Mouse (Mus musculus): ENCODE results near the gene Tmem131. TPM values are rescaled to one million over a fixed set of nuclear protein-coding genes. Genes with fewer than 3 reads are reported as not detected.

Gene Tmem131
- total and polyA plus RNA-seq, 2 experiments from 2014 or later, result 3.9 to 10.1 TPM

DNA sequence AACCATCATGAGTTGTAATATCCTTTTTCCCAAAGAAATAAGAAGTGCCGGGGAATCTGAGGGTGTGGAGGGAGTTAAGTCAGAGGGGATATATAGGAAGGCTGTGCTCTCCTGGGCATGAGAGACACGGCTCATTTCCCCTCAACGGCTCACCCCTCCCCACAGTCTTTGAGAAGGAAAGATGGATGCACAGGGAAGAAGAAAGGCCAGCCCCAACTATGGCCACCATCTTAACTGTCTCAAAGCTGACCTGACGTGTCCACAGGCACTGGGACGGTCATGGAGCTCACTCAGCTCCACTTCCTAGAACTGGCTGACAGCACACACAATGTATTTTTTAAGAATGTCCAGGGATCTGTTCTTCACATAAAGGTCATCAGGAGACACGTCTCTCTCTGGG lies 91.4 kb downstream of the Tmem131 start:
- Histone ChIP-seq H3K9ac (replicated peaks; ENCODE audit: low read depth, low read length) (no peak overlapping the region), H3K36me3 (replicated peaks; ENCODE audit: control insufficient read depth, insufficient read depth, low read length) (peaks cover 8% of the 10 kb centered on the region; the same call in 1 of the 2 replicates), H3K9me3 (replicated peaks; ENCODE audit: control insufficient read depth, low read length) (no peaks in the 10 kb centered on the region), H3K4me2 (ENCODE audit: low read depth, low read length) (no peak overlapping the region), H3K27me3 (ENCODE audit: control insufficient read depth, insufficient read depth, low read length) (no peaks in the 10 kb centered on the region), H3K4me1 (ENCODE audit: control insufficient read depth, insufficient read depth) (peaks cover 4% of the 10 kb centered on the region; the same call in 1 of the 2 replicates), H3K27ac (ENCODE audit: low read depth) (no peak overlapping the region), H3K4me3 (ENCODE audit: low read depth, low read length) (no peak overlapping the region)
- DNase-seq (ENCODE audit: low spot score) (no peak), ATAC-seq (ENCODE audit: insufficient read depth, low read depth) (no peak)
- 67% methylated on average over 6 of the region's 6 CpGs for WGBS
- TF ChIP-seq EP300 (IDR thresholded peaks at IDR 0.05; ENCODE audit: low read depth), result no peak
- TF ChIP-seq CTCF (IDR thresholded peaks at IDR 0.05; ENCODE audit: low read depth), result no peak

DNA sequence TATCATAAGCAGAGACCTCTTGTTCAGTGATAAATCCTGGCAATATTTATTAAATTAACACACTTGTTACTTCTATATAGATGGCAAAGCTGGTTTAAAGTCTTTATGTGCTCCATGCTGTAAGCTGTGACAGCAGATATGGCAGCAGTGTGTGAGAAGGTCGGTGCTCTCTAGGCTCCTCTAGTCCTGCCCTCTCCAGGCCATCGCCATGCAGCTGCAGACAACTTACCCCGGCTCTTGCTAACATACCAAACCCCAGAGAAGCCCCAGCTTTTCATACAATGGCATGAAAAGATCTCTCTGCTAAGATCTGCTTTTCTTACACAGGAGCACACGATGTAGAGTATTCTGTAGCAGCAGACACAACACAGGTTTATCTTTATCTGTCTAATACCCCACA lies 92.1 kb downstream of the Tmem131 start:
- ATAC-seq (ENCODE audit: insufficient read depth, low read depth), result no peak
- H3K9ac ChIP-seq (replicated peaks; ENCODE audit: low read depth, low read length), result no peak overlapping the region
- no peak overlapping the region for H3K4me3 ChIP-seq (ENCODE audit: low read depth, low read length)
- H3K27ac ChIP-seq (ENCODE audit: low read depth), result no peak overlapping the region
- 72% methylated on average over 4 of the region's 4 CpGs for WGBS
- no peak for DNase-seq (ENCODE audit: low spot score)
- TF ChIP-seq EP300 (IDR thresholded peaks at IDR 0.05; ENCODE audit: low read depth) (no peak), CTCF (IDR thresholded peaks at IDR 0.05; ENCODE audit: low read depth) (no peak)
- no peak overlapping the region for H3K4me2 ChIP-seq (ENCODE audit: low read depth, low read length)
- H3K36me3 ChIP-seq (replicated peaks; ENCODE audit: control insufficient read depth, insufficient read depth, low read length), result peaks cover 10% of the 10 kb centered on the region
- H3K9me3 ChIP-seq (replicated peaks; ENCODE audit: control insufficient read depth, low read length), result no peaks in the 10 kb centered on the region
- H3K27me3 ChIP-seq (ENCODE audit: control insufficient read depth, insufficient read depth, low read length), result no peaks in the 10 kb centered on the region
- peaks cover 4% of the 10 kb centered on the region; the same call in 1 of the 2 replicates for H3K4me1 ChIP-seq (ENCODE audit: control insufficient read depth, insufficient read depth)

DNA sequence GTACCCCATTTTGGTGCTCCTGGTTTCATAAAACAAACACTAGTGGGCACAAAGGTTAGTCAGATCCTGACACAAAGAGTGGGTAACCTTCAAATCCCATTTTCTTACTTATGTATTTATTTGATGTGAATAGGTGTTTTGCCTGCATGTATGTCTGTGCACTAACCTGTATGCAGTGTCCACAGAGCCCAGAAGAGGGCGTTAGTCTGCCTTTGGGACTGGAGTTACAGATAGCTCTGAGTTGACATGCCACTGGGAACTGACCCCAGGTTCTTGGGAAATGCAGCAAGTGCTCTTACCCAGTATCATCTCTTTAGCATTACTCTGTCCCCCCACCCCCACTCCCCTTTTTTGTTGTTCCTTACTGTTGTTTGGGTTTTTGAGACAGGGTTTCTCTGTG lies 95.4 kb downstream of the Tmem131 start:
- DNase-seq (ENCODE audit: low spot score), result no peak
- WGBS, result 96% methylated on average over 1 of the region's 1 CpGs
- TF ChIP-seq CTCF (IDR thresholded peaks at IDR 0.05; ENCODE audit: low read depth) (no peak), EP300 (IDR thresholded peaks at IDR 0.05; ENCODE audit: low read depth) (no peak)
- Histone ChIP-seq H3K27me3 (ENCODE audit: control insufficient read depth, insufficient read depth, low read length) (no peaks in the 10 kb centered on the region), H3K27ac (ENCODE audit: low read depth) (no peak overlapping the region), H3K36me3 (replicated peaks; ENCODE audit: control insufficient read depth, insufficient read depth, low read length) (peaks cover 6% of the 10 kb centered on the region; the same call in 1 of the 2 replicates), H3K9ac (replicated peaks; ENCODE audit: low read depth, low read length) (no peak overlapping the region), H3K9me3 (replicated peaks; ENCODE audit: control insufficient read depth, low read length) (no peaks in the 10 kb centered on the region), H3K4me3 (ENCODE audit: low read depth, low read length) (no peak overlapping the region), H3K4me2 (ENCODE audit: low read depth, low read length) (no peak overlapping the region), H3K4me1 (ENCODE audit: control insufficient read depth, insufficient read depth) (peaks cover 4% of the 10 kb centered on the region; the same call in 1 of the 2 replicates)
- no peak for ATAC-seq (ENCODE audit: insufficient read depth, low read depth)

DNA sequence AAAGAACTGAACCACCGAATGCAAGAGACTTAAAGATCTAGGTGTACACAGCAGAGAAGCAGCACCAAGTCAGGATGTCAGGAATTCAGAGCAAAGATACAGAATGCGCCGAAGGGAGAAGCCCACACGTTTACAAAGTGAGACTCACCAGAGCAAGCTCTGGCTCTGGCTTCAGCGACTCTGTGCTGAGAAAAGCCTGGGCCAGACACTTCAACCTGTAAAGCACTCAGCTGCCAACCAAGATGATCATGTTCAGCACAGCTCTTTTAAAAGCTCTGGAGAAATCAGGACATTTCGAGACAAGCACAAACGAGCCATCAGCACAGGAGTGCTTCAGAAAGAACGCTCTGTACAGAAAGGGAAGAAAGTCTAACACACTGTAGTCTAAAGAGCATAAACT lies 96.2 kb downstream of the Tmem131 start:
- Histone ChIP-seq H3K27me3 (ENCODE audit: control insufficient read depth, insufficient read depth, low read length) (no peaks in the 10 kb centered on the region), H3K4me3 (ENCODE audit: low read depth, low read length) (no peak overlapping the region), H3K4me2 (ENCODE audit: low read depth, low read length) (no peak overlapping the region), H3K9me3 (replicated peaks; ENCODE audit: control insufficient read depth, low read length) (no peaks in the 10 kb centered on the region), H3K4me1 (ENCODE audit: control insufficient read depth, insufficient read depth) (peaks cover 4% of the 10 kb centered on the region; the same call in 1 of the 2 replicates), H3K36me3 (replicated peaks; ENCODE audit: control insufficient read depth, insufficient read depth, low read length) (peaks cover 6% of the 10 kb centered on the region; the same call in 1 of the 2 replicates), H3K9ac (replicated peaks; ENCODE audit: low read depth, low read length) (no peak overlapping the region), H3K27ac (ENCODE audit: low read depth) (peak overlapping the region; percentile 38; the same call in 1 of the 2 replicates)
- WGBS, result 41% methylated on average over 8 of the region's 8 CpGs
- DNase-seq (ENCODE audit: low spot score) (no peak), ATAC-seq (ENCODE audit: insufficient read depth, low read depth) (no peak)
- TF ChIP-seq CTCF (IDR thresholded peaks at IDR 0.05; ENCODE audit: low read depth), result no peak
- TF ChIP-seq EP300 (IDR thresholded peaks at IDR 0.05; ENCODE audit: low read depth), result no peak

DNA sequence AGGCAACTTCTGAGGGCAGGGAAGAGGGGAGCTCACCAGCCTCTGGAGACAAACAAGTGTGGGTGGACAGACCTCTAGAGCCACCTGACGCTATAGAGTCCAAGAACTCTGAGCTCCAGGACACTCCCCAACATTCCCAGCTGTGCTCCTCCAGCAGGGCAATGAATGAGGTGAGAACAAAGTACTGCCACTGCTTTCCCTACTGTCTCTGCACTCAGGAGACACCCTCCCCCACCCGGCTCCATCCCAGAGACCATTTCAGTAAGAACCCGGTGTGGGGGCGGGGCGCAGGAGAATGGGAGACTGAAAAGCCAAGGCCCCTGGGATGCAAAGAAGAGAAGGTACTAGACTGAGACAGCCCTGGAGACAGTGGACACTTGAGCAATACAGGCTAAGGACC lies 98.4 kb downstream of the Tmem131 start:
- peaks cover 18% of the 10 kb centered on the region; the same call in 1 of the 2 replicates for H3K36me3 ChIP-seq (replicated peaks; ENCODE audit: control insufficient read depth, insufficient read depth, low read length)
- H3K4me2 ChIP-seq (ENCODE audit: low read depth, low read length), result no peak overlapping the region
- no peak overlapping the region for H3K9ac ChIP-seq (replicated peaks; ENCODE audit: low read depth, low read length)
- no peaks in the 10 kb centered on the region for H3K27me3 ChIP-seq (ENCODE audit: control insufficient read depth, insufficient read depth, low read length)
- DNase-seq (ENCODE audit: low spot score), result no peak
- 41% methylated on average over 5 of the region's 5 CpGs for WGBS
- H3K4me3 ChIP-seq (ENCODE audit: low read depth, low read length), result no peak overlapping the region
- peaks cover 4% of the 10 kb centered on the region; the same call in 1 of the 2 replicates for H3K4me1 ChIP-seq (ENCODE audit: control insufficient read depth, insufficient read depth)
- no peak for ATAC-seq (ENCODE audit: insufficient read depth, low read depth)
- no peaks in the 10 kb centered on the region for H3K9me3 ChIP-seq (replicated peaks; ENCODE audit: control insufficient read depth, low read length)
- no peak overlapping the region for H3K27ac ChIP-seq (ENCODE audit: low read depth)
- TF ChIP-seq EP300 (IDR thresholded peaks at IDR 0.05; ENCODE audit: low read depth), result no peak
- no peak for TF ChIP-seq CTCF (IDR thresholded peaks at IDR 0.05; ENCODE audit: low read depth)

DNA sequence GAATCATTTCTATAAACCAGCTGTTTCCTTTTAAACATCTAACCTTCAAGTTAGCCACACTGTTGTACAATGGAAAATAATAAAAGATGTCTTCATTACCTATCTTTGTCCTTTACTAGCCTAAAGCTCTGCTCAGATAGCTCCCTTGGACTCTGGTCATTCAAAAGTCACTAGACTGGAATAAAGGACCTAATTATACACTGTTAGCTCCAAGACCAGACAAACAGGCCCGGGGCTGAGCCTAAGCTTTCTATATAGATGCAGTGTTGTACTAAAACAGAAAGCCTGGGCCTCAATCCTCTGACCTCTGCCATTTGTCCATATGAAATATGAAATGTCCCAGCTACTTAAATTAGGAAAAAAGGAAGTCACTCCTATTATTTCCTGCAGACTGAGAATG lies 101.7 kb downstream of the Tmem131 start:
- Histone ChIP-seq H3K4me3 (ENCODE audit: low read depth, low read length) (no peak overlapping the region), H3K9me3 (replicated peaks; ENCODE audit: control insufficient read depth, low read length) (no peaks in the 10 kb centered on the region), H3K4me2 (ENCODE audit: low read depth, low read length) (no peak overlapping the region), H3K9ac (replicated peaks; ENCODE audit: low read depth, low read length) (no peak overlapping the region), H3K36me3 (replicated peaks; ENCODE audit: control insufficient read depth, insufficient read depth, low read length) (peaks cover 33% of the 10 kb centered on the region), H3K27ac (ENCODE audit: low read depth) (no peak overlapping the region), H3K27me3 (ENCODE audit: control insufficient read depth, insufficient read depth, low read length) (no peaks in the 10 kb centered on the region), H3K4me1 (ENCODE audit: control insufficient read depth, insufficient read depth) (no peaks in the 10 kb centered on the region)
- WGBS, result 69% methylated on average over 1 of the region's 1 CpGs
- DNase-seq (ENCODE audit: low spot score), result no peak
- ATAC-seq (ENCODE audit: insufficient read depth, low read depth), result no peak
- no peak for TF ChIP-seq CTCF (IDR thresholded peaks at IDR 0.05; ENCODE audit: low read depth)
- no peak for TF ChIP-seq EP300 (IDR thresholded peaks at IDR 0.05; ENCODE audit: low read depth)
